Mouse (Mus musculus) frontal cortex, adult 2 months (tissue): ENCODE results near the gene Lpcat2b. TPM values are rescaled to one million over a fixed set of nuclear protein-coding genes. Genes with fewer than 3 reads are reported as not detected.
"Not testable (repeated sequence)": the region's sequence is repeated elsewhere in the genome, so short reads cannot be mapped to it uniquely, and the experiment has no call there.

Source experiments
- DNase-seq, 2 experiments: peaks; one replicate each; pipeline ENCODE4 v3.0.0; 2022; ENCODE audit warnings: low spot score in 1 of 2; ENCODE audit errors: extremely low spot score in 1 of 2
- polyA plus RNA-seq: library from polyadenylated mRNA; depleted of rRNA; stranded (reverse); fragments of >200 nt; gene quantifications from 2 replicates; pipeline ENCODE4 v1.2.3, GENCODE M21; 2012; rRNA removed

The Lpcat2b gene
- polyA plus RNA-seq, result 0.08 TPM in 1 of 2 replicates, not detected in the other

DNA sequence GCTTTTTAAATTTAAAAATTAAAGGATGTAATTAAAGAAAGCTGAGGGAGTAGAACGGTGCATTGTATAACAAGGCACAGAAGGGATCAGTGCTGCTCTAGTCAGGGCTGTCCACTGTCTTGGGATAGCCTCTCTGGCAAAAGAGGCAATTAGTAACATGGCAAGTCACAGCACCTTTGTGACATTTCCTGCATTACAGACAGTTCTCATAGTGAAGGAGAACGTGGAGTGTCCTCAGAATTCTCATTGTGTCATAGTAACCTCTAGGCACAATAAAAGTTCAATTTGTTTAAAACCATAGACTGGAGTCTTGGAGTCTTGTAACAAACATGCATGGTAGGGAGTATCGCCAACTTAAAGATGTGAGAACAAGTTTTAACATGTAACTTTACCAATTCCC lies at the start of gene Lpcat2b:
Gene Lpcat2b, plus strand, starts transcription at position 301 of the 400 bp plus-strand sequence.
- DNase-seq, result no peak

DNA sequence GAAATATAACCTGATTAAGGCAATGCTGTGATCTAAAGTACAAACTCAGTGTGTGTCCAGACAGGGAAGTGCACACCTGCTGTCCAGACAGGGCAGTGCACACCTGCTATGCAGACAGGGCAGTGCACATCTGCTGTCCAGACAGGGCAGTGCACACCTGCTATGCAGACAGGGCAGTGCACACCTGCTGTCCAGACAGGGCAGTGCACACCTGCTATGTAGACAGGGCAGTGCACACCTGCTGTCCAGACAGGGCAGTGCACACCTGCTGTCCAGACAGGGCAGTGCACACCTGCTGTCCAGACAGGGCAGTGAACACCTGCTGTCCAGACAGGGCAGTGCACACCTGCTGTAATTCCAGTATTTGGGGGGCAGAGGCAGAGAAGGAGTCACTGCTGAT lies 44.9 kb upstream of the Lpcat2b start:
- DNase-seq, result not testable (repeated sequence)

DNA sequence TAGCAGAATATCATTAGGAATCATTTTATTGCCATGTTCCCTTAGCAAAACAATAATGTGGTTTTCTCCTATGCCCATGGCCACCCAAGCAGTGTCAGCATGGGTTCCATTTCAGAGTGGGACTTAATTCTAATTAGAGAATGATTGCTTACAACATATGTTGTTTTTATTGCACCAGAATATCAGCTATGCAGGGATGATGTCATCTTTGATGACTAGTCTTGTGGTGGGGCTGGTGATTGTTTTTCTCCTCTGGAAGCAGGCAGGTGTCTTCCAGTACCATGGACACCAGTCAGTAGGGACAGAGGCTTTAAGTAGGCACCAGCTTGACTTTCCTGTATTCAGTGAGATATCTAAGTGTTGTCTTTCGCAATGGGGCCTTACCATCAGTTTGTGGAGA lies 43.6 kb upstream of the Lpcat2b start:
- DNase-seq, result no peak

DNA sequence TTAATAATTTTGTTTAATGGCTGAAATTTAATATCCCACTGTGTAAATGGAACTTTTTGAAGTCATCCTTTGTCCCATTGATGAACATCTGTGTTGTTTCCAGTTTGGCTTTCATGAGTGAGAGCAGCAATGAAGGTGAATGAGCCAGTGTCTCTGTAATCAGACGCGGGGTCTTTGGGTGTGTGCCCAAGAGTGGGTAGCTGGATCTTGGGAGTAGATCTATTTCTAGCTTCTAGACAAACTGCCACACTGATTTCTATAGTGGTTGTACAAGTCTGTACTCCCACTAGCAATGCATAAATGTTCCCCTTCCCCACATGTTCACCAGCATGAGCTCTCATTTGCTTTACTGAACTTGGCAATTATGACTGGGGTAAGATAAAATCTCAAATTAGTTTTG lies 42.0 kb upstream of the Lpcat2b start:
- DNase-seq, result no peak

GRCm38 (mm10) chr5:107394437-107394836 lies 36.9 kb upstream of the Lpcat2b start:
- no peak for DNase-seq

DNA sequence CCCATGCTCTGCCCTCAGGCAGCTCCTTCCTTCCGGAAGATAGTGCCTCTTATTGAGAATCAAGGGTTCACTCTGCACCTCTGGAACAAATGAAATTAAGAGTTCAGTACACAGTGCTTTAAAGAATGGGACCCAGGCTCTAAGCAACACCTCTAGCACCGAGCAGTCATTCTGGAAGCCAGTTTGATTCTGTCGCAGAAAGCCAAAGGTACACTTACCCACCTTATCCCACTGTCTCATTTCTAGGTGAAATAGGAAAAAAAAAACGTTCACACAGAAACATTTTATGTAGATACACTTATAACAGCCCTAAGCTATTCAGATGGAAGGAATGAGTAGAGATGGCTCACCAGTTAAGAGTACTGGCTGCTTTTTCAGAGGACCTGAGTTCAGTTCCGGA lies 28.9 kb upstream of the Lpcat2b start, which contains the start of gene Ephx4:
Gene Ephx4, plus strand, starts transcription at position 301 of the 400 bp plus-strand sequence.
- no peak for DNase-seq

- DNase-seq, result no peak
Measured at GRCm38 (mm10) chr5:107403011-107403946, 28.1 kb upstream of the Lpcat2b start.

GRCm38 (mm10) chr5:107403947-107404684 lies 27.2 kb upstream of the Lpcat2b start:
- DNase-seq, result peak; percentile 81 to 84

GRCm38 (mm10) chr5:107405361-107405760 lies 26.0 kb upstream of the Lpcat2b start:
- DNase-seq, result peak; percentile 85

GRCm38 (mm10) chr5:107410305-107410704 lies 21.0 kb upstream of the Lpcat2b start:
- DNase-seq, result no peak

DNA sequence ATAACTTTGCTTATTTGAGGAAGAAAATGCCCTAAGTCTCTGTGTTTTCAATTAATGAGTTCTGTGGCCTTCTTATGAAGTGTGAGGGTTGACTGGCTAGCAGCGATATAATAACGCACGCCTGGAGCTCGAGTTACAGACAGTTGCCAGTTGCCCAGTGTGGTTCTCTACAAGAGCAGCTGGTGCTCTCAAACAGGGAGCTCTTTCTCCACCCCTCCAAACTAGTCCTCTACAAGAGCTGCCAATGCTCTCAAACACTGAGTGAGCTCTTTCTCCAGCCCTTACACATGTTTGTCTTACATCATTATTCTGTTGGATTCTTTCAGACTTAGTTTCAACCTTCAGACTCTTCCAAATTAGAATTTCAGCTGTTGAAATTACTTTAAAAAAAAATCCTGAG lies 20.0 kb upstream of the Lpcat2b start:
- DNase-seq, result peak in 1 of 2 experiments; percentile 41

DNA sequence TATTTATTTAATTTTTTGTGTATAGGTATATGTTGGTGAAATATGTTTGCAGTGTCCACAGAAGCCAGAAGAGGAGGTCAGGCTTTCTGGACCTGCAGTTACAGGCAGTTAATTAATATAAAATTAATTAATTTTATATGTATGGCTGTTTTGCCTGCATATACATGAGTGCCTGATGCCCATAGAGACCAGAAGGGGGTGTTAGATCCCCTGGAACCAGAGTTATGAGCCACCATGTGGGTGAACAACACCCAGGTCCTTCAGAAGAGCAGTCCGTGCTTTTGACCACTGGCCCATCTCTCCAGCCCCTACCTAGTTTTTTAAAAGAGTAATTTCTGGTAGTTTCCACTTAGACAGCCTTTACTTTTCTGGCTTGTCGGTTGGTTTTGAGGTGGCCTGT lies 19.1 kb upstream of the Lpcat2b start:
- no peak for DNase-seq

DNA sequence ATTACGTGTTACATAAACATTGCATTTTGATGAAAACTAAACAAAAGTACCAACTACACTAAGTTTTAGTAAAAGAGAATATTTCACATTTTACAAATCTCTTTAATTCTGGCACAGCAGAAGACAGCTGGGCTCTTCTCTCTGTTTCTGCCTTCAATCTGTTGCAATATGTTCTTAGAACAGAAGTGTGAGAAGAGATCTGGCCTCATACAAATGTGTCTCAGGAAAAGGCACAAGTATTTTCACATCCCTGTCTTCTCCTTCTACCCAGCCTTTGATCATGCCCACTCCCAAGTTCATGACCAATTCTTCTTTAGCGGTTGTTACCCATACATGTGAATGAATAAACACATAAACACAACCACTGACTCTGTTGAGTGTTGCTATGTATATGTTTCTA lies 16.3 kb upstream of the Lpcat2b start:
- DNase-seq, result peak; percentile 38 to 70

DNA sequence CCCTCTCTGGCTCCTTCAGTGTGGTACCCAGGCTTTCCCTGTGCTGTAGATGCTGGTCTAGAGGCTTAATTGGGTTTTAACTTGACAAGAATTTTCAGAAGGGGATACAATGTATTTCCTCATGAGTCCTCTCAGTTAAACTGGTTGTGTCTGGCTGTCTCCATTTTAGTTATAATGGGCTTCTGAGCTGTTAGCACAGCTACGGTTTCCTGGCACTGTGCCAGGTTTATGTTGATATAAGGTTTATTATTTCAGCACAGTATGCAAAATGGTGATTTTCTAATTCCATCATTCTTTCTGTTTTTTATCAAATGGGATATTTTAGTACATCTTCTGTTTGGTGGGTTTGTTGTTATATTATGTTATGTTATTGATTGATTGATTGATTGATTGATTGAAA lies 9.7 kb upstream of the Lpcat2b start:
- no peak for DNase-seq

DNA sequence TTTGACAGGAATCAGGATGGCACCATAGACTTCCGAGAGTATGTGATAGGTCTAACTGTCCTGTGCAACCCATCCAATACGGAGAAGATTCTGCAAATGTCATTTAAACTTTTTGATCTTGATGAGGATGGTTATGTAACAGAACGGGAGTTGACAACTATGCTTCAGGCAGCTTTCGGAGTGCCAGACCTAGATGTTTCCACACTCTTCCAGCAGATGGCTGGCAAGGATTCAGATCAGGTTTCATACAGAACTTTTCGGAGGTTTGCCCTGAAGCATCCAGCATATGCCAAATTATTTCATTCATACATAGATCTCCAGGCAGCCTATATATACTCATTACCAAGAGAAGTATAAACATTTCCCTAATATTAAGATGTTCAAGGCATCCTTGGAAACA lies 2.7 kb downstream of the Lpcat2b start:
- peak in 1 of 2 experiments; percentile 69 for DNase-seq

- DNase-seq, result no peak
Measured at GRCm38 (mm10) chr5:107436185-107436584, 4.8 kb downstream of the Lpcat2b start.

DNA sequence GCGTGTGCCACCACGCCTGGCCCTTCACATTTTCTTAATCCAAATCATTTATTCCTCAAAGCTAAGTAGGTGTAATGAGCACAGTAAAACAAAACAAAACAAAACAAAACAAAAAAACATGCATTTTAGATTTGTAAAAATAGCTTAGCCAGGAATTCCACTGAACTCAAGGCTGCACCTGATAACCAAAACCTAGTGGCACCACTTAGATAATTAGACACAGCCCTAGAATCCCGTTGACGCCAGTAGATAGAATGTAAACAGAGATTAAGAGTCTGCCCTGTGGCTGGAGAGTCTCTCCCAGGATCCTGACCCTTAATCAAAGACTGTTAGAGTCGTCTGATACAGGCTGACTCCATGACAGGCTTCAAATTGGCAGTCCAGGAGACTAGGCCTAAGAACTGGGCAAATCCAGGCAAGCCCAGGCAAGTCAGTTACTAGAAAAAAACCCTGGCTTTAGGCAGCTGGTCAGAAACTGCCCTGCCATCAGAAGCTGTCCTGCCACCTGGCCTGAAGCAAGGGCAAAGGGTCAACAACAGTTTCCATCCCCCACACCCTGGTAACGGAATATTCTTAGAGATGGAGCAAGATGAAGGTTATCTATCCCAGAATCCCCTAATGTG lies 5.3 kb downstream of the Lpcat2b start:
- DNase-seq, result no peak

DNA sequence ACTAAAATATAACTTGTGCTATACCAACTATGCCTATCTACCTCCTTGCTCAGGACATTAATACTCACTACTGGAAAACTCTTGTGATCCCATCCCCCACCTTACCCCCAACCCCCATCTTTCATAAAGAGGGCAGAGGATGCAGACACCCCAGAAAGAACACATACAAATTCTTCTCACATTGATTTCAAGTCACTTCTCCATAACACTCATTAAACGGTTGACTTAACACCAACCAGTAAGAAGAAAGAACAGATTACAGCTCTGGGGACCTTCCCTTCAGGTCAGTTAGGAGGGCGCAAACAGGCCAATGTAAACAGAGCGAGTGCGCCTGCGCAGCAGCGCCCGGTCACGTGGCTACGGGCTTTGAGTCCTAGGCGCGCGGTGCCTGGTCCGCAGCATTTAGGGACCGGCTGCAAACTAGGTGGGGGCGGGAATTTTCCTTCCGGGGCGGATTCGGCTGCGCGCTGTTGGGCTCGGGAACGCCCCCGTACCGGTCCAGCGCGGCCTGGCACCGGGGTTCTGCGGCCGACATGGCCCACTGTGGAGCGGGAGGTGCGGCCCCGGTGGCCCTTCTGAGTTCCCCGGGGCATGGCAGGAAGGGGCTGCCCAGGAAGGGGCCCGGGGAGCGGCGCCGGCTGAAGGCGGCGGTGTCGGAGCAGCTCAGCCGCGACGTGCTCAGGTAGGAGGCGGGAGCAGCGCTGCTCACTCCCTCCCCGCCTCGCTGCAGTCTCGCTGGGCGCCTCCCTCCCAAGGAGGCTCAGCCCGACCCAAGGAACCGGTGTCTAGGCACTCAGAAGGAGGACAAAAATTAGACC lies 6.3 kb downstream of the Lpcat2b start, which contains the start of gene Btbd8:
Gene Btbd8, plus strand, starts transcription at position 534 of the 818 bp plus-strand sequence.
- peak; percentile 78 to 93 for DNase-seq

- DNase-seq, result no peak
Measured at GRCm38 (mm10) chr5:107438353-107438752, 7.0 kb downstream of the Lpcat2b start.

GRCm38 (mm10) chr5:107441881-107442280 lies 10.5 kb downstream of the Lpcat2b start:
- DNase-seq, result peak in 1 of 2 experiments; percentile 44
